Mouse (Mus musculus): ENCODE measurements at regions not wholly inside any gene's neighbourhood (a gene's known extent, or its start where the extent isn't known, plus 50 kb on each side); places are given as distances from the start of the nearest gene placed in this dataset.
A peak's percentile ranks its signal among the peaks of the same experiment; 100 is the strongest.

- DNase-seq = no peak
These were observed 60.4 kb downstream of the Aipl1 start for GRCm38 (mm10) chr11:71976724-71977481.

- no peak for DNase-seq
These were observed 66.0 kb downstream of the Aipl1 start for GRCm38 (mm10) chr11:71971351-71971750.

DNA sequence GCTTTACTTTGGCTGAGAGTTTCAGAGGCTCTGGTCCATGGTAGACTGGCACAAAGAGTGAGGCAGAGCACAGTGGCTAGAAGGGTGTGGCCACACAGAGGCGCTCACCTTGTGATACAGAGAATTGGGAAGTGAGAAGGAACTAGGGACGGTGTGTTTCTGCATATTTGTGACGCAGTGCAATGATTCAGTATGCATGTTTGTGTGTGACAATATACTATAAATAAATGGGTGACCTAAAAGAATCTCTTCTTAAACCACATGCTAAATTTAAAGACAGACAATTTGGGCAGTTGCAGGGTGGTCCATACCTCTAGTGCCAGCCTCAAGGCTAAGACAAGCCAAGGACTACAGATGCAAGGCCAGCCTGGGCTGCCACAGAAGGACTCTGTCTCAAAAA, 75.0 kb downstream of the Aipl1 start:
- DNase-seq = no peak

GRCm38 (mm10) chr11:71952533-71952932, 84.8 kb downstream of the Aipl1 start:
- no peak for DNase-seq

DNA sequence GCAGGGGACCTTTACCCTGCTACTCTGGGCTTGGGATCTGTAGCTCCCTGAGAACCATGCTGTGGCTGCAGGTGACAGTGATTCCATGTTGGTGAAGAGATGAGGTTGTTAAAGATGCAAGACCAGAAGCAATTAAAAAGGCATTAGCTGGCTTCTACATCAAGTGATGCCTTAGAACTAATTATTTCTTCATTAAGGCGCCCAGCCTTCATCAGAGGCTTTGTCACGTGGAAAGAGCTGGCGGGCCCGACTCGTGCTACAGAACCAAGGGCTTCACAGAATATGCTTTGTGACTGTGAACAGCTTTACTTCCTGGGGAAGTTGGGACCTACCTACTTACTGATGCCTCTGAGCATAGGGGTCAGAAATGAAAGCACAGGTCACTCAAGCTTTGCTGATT, 90.1 kb downstream of the Aipl1 start:
- no peak for DNase-seq

DNA sequence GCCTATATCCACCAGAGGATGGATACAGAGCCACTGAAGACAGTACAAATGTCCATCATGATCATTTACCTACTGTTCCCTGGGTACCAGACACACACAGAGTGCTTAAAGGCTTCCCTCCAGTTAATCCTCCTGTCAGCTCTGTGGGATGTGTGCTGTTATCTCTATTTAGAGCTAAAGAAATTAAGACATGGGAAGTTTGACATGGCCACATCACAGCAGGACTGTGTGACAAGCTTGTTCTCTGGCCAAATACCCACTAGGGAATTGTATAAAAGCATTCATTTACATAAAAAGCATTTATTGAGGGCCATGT, 92.3 kb downstream of the Aipl1 start:
- no peak for DNase-seq

- no peak for DNase-seq
These were observed 92.8 kb downstream of the Aipl1 start for GRCm38 (mm10) chr11:71944398-71945097.

DNA sequence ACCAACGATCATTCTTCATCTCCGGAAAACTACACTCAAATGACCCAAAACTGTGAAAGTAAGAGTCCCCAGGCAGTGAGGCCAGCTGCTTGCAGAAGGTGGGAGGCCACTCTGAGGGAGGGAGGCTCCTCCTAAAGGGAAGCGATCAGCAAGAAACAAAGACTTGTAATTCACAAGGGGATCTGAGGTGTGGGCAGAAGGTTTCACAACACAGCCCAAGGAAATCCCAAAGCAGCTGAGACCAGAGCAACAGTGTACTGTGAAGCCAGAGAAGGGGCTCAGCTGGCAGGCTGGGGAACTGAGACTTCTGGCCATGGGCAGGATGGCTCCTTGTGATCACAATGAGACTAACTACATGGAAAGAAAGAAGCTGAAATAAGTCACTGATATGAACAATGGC, 93.8 kb downstream of the Aipl1 start:
- no peak for DNase-seq

GRCm38 (mm10) chr11:71939066-71939465, 98.2 kb downstream of the Aipl1 start:
- peak; percentile 78 to 86 for DNase-seq

- DNase-seq = no peak
These were observed 100.2 kb downstream of the Aipl1 start for GRCm38 (mm10) chr11:71937108-71937507.

GRCm38 (mm10) chr11:71929716-71930488, 107.4 kb downstream of the Aipl1 start:
- peak; percentile 42 to 45 for DNase-seq

GRCm38 (mm10) chr11:71914665-71915064, 122.6 kb downstream of the Aipl1 start:
- DNase-seq = peak in 1 of 2 experiments; percentile 27

GRCm38 (mm10) chr11:71912626-71913025, 124.7 kb downstream of the Aipl1 start:
- no peak for DNase-seq

DNA sequence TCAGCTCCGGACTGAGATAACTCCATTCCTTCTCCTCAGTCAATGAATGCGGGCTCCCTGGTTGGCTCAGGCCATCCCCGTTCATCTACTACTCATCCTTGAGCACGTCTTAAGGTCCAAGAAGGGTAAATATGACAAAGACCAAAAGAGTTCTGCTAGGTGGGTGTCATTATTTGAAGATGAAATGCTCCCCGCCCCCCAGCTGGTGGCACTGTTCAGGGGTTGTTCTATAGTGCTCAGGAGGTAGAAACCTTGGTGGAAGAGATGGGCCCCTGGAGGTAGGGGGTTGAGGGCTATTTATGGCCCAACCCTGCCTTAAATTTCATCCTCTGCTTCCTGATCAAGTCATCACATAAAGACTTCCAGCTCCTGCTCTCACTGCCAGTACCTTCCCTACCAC, 126.0 kb downstream of the Aipl1 start:
- DNase-seq = no peak

DNA sequence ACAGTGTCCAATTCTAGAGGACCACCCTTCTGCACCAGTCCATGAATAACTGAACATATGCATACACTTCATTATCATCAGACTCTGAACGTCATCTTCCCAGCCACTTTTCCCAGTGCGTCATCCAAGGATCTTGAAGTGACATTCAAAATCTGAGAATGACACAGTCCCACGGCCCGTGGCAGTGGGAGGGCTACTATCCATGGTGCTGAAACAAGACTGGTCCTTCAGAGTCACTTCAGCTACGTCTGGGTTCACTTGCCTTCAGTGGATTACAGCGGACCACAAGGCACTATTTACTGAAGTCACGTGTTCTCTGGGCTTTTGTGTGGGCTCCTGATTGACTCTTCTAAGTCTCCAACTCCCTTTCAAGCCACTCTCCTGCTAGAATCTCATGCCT, 128.7 kb downstream of the Aipl1 start:
- DNase-seq = no peak

- DNase-seq = peak in 1 of 2 experiments; percentile 32
These were observed 134.3 kb downstream of the Aipl1 start for GRCm38 (mm10) chr11:71903020-71903410.

DNA sequence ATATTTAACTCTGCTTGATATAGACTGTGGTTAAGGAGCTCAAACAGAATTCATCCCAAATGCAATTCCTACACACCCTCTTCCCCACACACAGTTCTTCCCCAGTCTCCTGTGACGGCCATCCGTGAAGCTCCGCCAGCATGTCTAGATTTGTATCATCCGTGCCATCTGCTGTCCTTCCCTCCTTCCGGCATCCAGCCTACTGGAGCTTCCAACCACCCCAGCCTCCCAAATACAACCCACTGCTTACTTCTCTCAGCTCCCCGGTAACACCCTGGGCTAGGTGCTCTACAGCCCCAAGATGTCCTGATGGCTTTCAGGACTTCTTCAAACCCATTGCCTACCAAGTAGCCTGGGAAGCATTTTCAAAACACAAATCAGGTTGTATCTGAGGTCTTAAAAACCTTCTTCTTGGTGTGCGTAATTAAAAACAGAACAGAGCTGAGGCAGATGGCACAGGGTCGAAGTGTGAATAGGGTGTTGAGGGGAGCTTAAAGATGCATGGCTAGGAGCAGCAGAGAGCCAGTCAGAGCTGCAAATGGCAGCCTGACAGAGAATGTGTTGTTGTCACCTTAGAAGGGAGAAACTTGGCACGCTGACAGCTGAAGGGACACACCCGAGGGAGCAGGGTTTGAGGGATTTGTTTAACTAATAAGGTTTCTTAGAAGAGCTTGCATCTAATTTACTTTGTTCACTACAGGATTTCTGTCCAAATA, 134.8 kb downstream of the Aipl1 start:
- peak; percentile 87 for DNase-seq

DNA sequence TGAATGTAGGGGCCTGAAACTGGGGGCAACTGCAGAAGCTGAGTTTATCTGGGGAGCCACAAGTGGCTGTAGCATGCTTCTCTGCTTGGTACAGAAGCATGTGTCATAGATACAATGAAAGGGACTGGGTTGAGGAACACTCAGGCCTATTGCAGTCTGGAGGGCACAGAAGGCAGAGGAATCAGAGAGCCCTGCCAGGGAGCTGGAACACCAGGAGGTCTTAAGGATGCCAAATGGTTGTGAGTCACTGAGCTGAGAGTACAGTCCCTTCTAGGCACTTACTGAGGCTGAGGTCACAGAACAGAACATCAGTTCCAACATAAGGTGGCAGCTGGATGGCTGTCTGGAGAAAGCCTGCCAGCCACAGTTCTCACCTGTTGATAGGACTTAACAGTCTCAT, 136.5 kb downstream of the Aipl1 start:
- DNase-seq = peak; percentile 61 to 63

DNA sequence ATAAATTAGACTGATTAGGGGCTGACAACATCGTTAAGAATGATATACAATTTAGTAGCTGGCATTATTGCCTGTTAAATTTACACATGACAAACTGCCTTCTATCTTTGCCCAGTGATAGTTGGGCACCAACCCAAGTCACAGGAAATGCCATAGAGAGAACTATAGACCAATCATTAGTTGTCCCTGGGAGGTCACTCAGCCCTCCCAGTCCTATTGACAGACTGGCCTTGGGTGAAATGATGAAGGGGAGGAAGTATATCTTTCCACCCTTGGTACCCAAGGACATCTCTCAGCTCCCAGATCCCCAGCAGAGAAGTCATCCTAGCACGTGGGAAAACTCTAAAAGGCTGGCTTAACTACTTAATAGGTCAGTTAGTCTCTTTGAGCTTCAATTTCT, 139.8 kb downstream of the Aipl1 start:
- no peak for DNase-seq

GRCm38 (mm10) chr11:71897141-71897540, 140.2 kb downstream of the Aipl1 start:
- no peak for DNase-seq

- DNase-seq = peak; percentile 64 to 68
These were observed 141.5 kb downstream of the Wscd1 start for GRCm38 (mm10) chr11:71891181-71891580.

DNA sequence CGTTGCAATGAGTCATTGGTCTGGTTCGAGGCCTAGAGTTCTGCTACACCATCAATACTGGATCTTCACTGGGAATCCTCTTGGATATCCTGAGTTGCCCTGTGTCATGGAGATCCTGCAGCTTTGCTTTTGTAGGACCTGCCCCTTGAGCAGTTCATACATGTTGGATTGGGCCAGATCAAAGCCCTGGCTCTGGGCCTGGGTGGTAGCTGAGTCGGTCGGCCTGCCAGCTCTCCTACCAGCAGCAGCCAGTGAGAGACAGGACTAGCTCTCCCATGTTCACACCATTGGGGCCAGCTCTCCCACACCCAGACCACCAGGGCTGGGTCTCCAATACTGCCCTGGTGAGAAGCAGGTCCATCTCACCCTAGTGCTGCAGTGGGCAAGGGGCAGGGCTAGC, 139.4 kb downstream of the Wscd1 start:
- DNase-seq = peak; percentile 50 to 60

DNA sequence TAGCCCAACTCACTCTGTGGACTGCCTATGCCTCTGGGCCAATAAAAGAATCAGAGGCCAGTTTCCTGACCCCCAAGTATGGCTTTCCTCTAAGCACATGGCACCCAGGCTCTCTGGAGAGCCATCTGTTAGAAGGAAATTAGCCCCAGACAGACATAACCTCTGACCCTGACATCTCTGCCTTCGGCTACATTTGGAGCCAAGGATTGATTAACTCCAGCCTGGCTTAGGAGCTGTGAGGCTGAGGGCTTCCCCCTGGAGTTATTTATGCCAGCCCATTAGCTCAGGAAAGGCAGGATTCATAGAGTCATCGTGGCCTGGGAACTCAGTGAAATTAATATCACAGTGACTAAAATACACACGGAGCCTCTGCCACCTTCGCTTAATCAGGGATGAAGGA, 137.5 kb downstream of the Wscd1 start:
- no peak for DNase-seq
